Mouse (Mus musculus) thymus, adult 2 months (tissue): ENCODE results near the gene Rrm1. TPM values are rescaled to one million over a fixed set of nuclear protein-coding genes. Genes with fewer than 3 reads are reported as not detected.
"Not testable (repeated sequence)": the region's sequence is repeated elsewhere in the genome, so short reads cannot be mapped to it uniquely, and the experiment has no call there.

ENCODE experiments used
- DNase-seq: peaks from one replicate; pipeline ENCODE4 v3.0.0; 2021
- H3K27ac ChIP-seq: fragments of 200-500 bp; 2 replicates; pipeline ENCODE4 v1.5.1; 2012; ENCODE audit warnings: low read length, control low read depth; ENCODE audit not compliant: control insufficient read depth, insufficient read depth
- H3K27me3 ChIP-seq: fragments of 200-500 bp; 2 replicates; pipeline ENCODE4 v1.6.1; 2012; ENCODE audit warnings: mild to moderate bottlenecking, low read length, moderate library complexity, mixed read lengths; ENCODE audit not compliant: control insufficient read depth, insufficient read depth
- H3K36me3 ChIP-seq: fragments of 200-500 bp; 2 replicates; pipeline ENCODE4 v1.6.1; 2012; ENCODE audit warnings: mild to moderate bottlenecking, low read length, moderate library complexity; ENCODE audit not compliant: control insufficient read depth, insufficient read depth
- H3K4me1 ChIP-seq: fragments of 200-500 bp; replicated peaks from 2 replicates; pipeline ENCODE4 v1.6.1; 2012; ENCODE audit warnings: low read length; ENCODE audit not compliant: control insufficient read depth, insufficient read depth
- H3K4me3 ChIP-seq: fragments of 200-500 bp; 2 replicates; pipeline ENCODE4 v1.5.1; 2012; ENCODE audit warnings: mild to moderate bottlenecking, low read length, control low read depth, moderate library complexity; ENCODE audit not compliant: control insufficient read depth, insufficient read depth
- CTCF ChIP-seq: fragments of 200-500 bp; IDR thresholded peaks from 2 replicates; pipeline ENCODE4 v1.5.1; 2012; ENCODE audit warnings: mild to moderate bottlenecking, control low read depth, low read length, moderate library complexity, borderline replicate concordance; ENCODE audit not compliant: control insufficient read depth, poor library complexity, insufficient read depth; ENCODE audit errors: extremely low read depth
- POLR2A ChIP-seq: fragments of 200-500 bp; IDR thresholded peaks from 2 replicates; pipeline ENCODE4 v1.6.1; 2012; ENCODE audit warnings: mild to moderate bottlenecking, low read length, control low read depth, moderate library complexity; ENCODE audit not compliant: control insufficient read depth, poor library complexity, insufficient read depth; ENCODE audit errors: extremely low read depth
- WGBS: fragments of 180-500 bp; shearing (Covaris S2); methylation state at CpG from one replicate; pipeline ENCODE4 v1.1.7; 2018; 5-methylcytosine and 5-hydroxymethylcytosine counted together
- polyA plus RNA-seq: library from polyadenylated mRNA; depleted of rRNA; stranded (reverse); fragments of >200 nt; gene quantifications from 2 replicates; pipeline ENCODE4 v1.2.3, GENCODE M21; 2012

The Rrm1 gene
- polyA plus RNA-seq, 1 experiment = 46.3 TPM

DNA sequence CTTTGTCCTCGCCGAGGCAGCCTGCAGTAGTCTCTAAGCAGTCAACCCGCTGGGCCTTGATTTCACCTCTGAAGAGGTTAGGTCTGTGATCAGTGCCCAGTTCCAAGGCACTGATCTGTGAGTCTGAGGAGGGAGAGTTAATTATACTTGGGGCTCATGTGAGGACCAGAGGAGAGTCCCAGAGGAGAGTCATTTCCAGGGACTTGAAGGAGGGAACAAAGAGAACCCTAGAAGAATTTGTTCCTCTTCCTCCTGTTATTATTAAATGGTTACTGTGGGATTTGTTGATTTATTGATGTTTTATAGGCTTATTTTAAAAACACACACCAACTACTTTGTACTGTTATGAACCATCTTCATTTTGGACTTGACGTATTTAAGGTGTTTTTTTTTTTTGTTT lies 40.1 kb downstream of the Rrm1 start, which contains the start of gene Olfr543:
TSS of gene Olfr543 (minus strand) at position 101 of the 400 bp plus-strand sequence.
- Histone ChIP-seq H3K4me3 (no peak within 1 kb of the TSS), H3K4me1 (no peaks in the 10 kb centered on the region)

DNA sequence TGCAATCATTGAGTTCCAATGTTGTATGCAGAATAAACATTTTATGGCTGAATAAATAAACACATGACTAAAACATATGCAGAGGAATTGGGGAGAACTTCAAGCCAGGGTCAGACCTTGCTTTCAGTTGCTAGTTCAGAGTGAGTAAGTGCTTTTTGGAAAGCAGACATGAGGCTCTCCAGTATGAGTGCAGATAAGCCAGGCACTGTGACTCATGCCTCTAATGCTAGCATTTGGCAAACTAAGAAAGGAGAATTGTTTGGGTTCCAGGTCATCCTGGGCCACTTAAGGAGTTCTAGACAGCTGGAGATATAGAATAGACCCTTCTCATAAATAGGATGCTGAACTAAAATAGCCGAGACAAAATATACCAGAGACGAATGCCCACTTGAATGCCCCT lies 42.2 kb downstream of the Rrm1 start:
- H3K27ac ChIP-seq = no peak overlapping the region
- no peak for DNase-seq
- H3K4me1 ChIP-seq = no peaks in the 10 kb centered on the region
- TF ChIP-seq POLR2A = no peak
- no peak for TF ChIP-seq CTCF
- H3K27me3 ChIP-seq = no peaks in the 10 kb centered on the region
- H3K4me3 ChIP-seq = no peak overlapping the region
- 86% methylated on average over 2 of the region's 2 CpGs for WGBS
- H3K36me3 ChIP-seq = no peaks in the 10 kb centered on the region

More for the DNA sequence above, 40.1 kb downstream of the Rrm1 start, which contains the start of gene Olfr543:
- H3K27me3 ChIP-seq = no peaks in the 10 kb centered on the region
- no peak for DNase-seq
- H3K36me3 ChIP-seq = no peaks in the 10 kb centered on the region
- H3K27ac ChIP-seq = no peak within 1 kb of the TSS
- WGBS = 96% methylated on average over 4 of the region's 4 CpGs
- no peak for TF ChIP-seq CTCF
- no peak for TF ChIP-seq POLR2A

DNA sequence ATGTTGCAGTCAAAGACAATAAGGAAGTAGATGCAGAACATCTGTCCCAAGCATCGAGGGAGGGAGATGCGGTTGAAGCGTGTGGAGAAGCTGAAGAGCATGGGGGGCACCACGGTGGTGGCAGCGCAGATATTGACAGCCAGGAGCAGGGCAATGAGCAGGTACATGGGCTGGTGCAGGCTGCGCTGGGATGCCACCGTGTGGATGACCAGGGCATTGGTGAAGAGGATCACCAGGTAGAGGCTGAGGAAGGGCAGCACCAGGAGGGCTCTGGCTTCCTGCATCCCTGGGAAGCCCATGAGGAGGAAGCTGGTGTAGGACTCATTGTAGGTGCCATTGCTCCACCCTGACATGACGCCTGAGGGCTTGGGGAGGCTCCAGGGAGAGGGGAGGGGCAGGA lies 43.3 kb downstream of the Rrm1 start:
- 74% methylated on average over 8 of the region's 8 CpGs for WGBS

GRCm38 (mm10) chr7:102486105-102486504 lies 44.6 kb downstream of the Rrm1 start:
- Histone ChIP-seq H3K27ac (no peak overlapping the region), H3K36me3 (no peaks in the 10 kb centered on the region), H3K4me3 (no peak overlapping the region), H3K4me1 (no peaks in the 10 kb centered on the region), H3K27me3 (no peaks in the 10 kb centered on the region)
- no peak for DNase-seq
- 89% methylated on average over 1 of the region's 1 CpGs for WGBS
- TF ChIP-seq CTCF = no peak

More for the DNA sequence above, 43.3 kb downstream of the Rrm1 start:
- not testable (repeated sequence) for H3K27ac ChIP-seq, DNase-seq, H3K4me1 ChIP-seq, H3K27me3 ChIP-seq, H3K4me3 ChIP-seq, H3K36me3 ChIP-seq

DNA sequence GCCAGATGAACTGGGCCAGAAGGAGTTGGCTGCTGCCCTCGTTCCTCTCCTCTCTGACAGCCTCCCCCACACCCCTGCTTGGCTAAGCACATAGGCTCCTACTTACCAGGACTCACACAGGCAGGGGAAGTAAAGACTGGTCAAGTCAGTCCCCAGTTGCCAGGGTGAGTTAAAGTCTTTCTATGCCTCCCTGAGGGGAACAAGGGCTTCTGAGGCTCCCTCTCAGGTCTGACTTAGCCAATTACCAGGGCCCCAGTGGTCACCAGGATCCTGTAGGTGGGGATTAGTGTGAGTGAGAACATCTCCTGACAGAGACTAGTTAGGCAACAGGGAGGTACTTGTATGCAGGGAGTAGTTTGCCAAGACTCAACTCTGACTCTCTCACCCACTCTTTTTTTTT lies 46.7 kb downstream of the Rrm1 start, which contains the start of gene Olfr544:
TSS of gene Olfr544 (minus strand) at position 153 of the 400 bp plus-strand sequence.
- H3K27me3 ChIP-seq = no peaks in the 10 kb centered on the region
- 44% methylated on average over 1 of the region's 1 CpGs for WGBS
- no peak within 1 kb of the TSS for H3K4me3 ChIP-seq
- TF ChIP-seq POLR2A = no peak
- TF ChIP-seq CTCF = no peak
- no peaks in the 10 kb centered on the region for H3K4me1 ChIP-seq
- DNase-seq = no peak
- H3K27ac ChIP-seq = no peak within 1 kb of the TSS
- no peaks in the 10 kb centered on the region for H3K36me3 ChIP-seq

GRCm38 (mm10) chr7:102494416-102494815 lies 52.9 kb downstream of the Rrm1 start:
- WGBS = 66% methylated on average over 7 of the region's 7 CpGs
- not testable (repeated sequence) for H3K4me3 ChIP-seq, H3K27me3 ChIP-seq, H3K36me3 ChIP-seq, DNase-seq, H3K27ac ChIP-seq, H3K4me1 ChIP-seq

GRCm38 (mm10) chr7:102499473-102499872 lies 58.0 kb downstream of the Rrm1 start, which contains the start of gene Olfr545:
TSS of gene Olfr545 (minus strand) at chr7:102499573.
- H3K4me3 ChIP-seq = no peak within 1 kb of the TSS
- no peak within 1 kb of the TSS for H3K27ac ChIP-seq
- WGBS = 79% methylated on average over 3 of the region's 3 CpGs
- H3K36me3 ChIP-seq = no peaks in the 10 kb centered on the region
- no peaks in the 10 kb centered on the region for H3K4me1 ChIP-seq
- no peak for DNase-seq
- TF ChIP-seq POLR2A = no peak
- TF ChIP-seq CTCF = no peak
- no peaks in the 10 kb centered on the region for H3K27me3 ChIP-seq
